Mouse (Mus musculus): ENCODE results near the gene AY761184. TPM values are rescaled to one million over a fixed set of nuclear protein-coding genes. Genes with fewer than 3 reads are reported as not detected.
"Not testable (repeated sequence)": the region's sequence is repeated elsewhere in the genome, so short reads cannot be mapped to it uniquely, and the experiment has no call there.

AY761184 gene
- not detected in 2 replicates for polyA plus RNA-seq (2015; fragmentation: Nextera tagmentation; extraction: Ambion mirVana)

- not testable (repeated sequence) for H3K9ac ChIP-seq; H3K27ac ChIP-seq; H3K4me2 ChIP-seq; H3K27me3 ChIP-seq; ATAC-seq; H3K4me3 ChIP-seq; H3K4me1 ChIP-seq; H3K9me3 ChIP-seq (replicated peaks); H3K36me3 ChIP-seq (ENCODE audit: poor library complexity, severe bottlenecking)
- 80% methylated on average over 2 of the region's 2 CpGs for WGBS
Measured at GRCm38 (mm10) chr8:21703545-21703944, at the start of gene AY761184. TSS of gene AY761184 (minus strand) at chr8:21703645.

GRCm38 (mm10) chr8:21665497-21665896, 37.9 kb downstream of the AY761184 start, which contains the start of gene Defa34:
TSS of gene Defa34 (plus strand) at chr8:21665797.
- H3K27me3 ChIP-seq; H3K27ac ChIP-seq; H3K9ac ChIP-seq; ATAC-seq; H3K9me3 ChIP-seq (replicated peaks); H3K4me2 ChIP-seq; H3K36me3 ChIP-seq (ENCODE audit: poor library complexity, severe bottlenecking); H3K4me3 ChIP-seq; H3K4me1 ChIP-seq: not testable (repeated sequence)
- 70% methylated on average over 1 of the region's 1 CpGs for WGBS

- not testable (repeated sequence) for H3K9ac ChIP-seq; H3K27ac ChIP-seq; H3K4me2 ChIP-seq; H3K4me3 ChIP-seq; ATAC-seq; H3K36me3 ChIP-seq (ENCODE audit: poor library complexity, severe bottlenecking); H3K27me3 ChIP-seq; H3K4me1 ChIP-seq; H3K9me3 ChIP-seq (replicated peaks)
- WGBS = no CpG with 5 or more reads among the region's 2 CpGs
Measured at GRCm38 (mm10) chr8:21655480-21655879, 48.0 kb downstream of the AY761184 start, which contains the start of gene Defa17. TSS of gene Defa17 (plus strand) at chr8:21655780.

Other genes starting within 250 kb of the AY761184 start
- not detected in 2 replicates for gene Gm7849, start 247.1 kb downstream of the AY761184 start, polyA plus RNA-seq (2015; fragmentation: Nextera tagmentation; extraction: Ambion mirVana)
- not detected in 2 replicates for gene Defa20, start 194.4 kb downstream of the AY761184 start, polyA plus RNA-seq (2015; fragmentation: Nextera tagmentation; extraction: Ambion mirVana)
- gene Defa32, start 174.6 kb downstream of the AY761184 start, polyA plus RNA-seq (2015; fragmentation: Nextera tagmentation; extraction: Ambion mirVana) = not detected in 2 replicates
- gene Defa37, start 138.3 kb downstream of the AY761184 start, polyA plus RNA-seq (2015; fragmentation: Nextera tagmentation; extraction: Ambion mirVana) = not detected in 2 replicates
- not detected in 2 replicates for gene Defa28, start 120.6 kb downstream of the AY761184 start, polyA plus RNA-seq (2015; fragmentation: Nextera tagmentation; extraction: Ambion mirVana)
- gene Gm7861, start 109.1 kb downstream of the AY761184 start, polyA plus RNA-seq (2015; fragmentation: Nextera tagmentation; extraction: Ambion mirVana) = not detected in 2 replicates
- gene Defa26, start 85.5 kb downstream of the AY761184 start, polyA plus RNA-seq (2015; fragmentation: Nextera tagmentation; extraction: Ambion mirVana) = not detected in 2 replicates
- gene Defa17, start 47.9 kb downstream of the AY761184 start, polyA plus RNA-seq (2015; fragmentation: Nextera tagmentation; extraction: Ambion mirVana) = not detected in 2 replicates
- not detected in 2 replicates for gene Defa34, start 37.8 kb downstream of the AY761184 start, polyA plus RNA-seq (2015; fragmentation: Nextera tagmentation; extraction: Ambion mirVana)
- not detected in 2 replicates for gene Defa24, start 30.8 kb upstream of the AY761184 start, polyA plus RNA-seq (2015; fragmentation: Nextera tagmentation; extraction: Ambion mirVana)
- gene Defb50, start 119.9 kb upstream of the AY761184 start, polyA plus RNA-seq (2015; fragmentation: Nextera tagmentation; extraction: Ambion mirVana) = not detected in 2 replicates
- not detected in 2 replicates for gene Defb2, start 136.3 kb upstream of the AY761184 start, polyA plus RNA-seq (2015; fragmentation: Nextera tagmentation; extraction: Ambion mirVana)
- not detected in 2 replicates for gene Defb10, start 155.3 kb upstream of the AY761184 start, polyA plus RNA-seq (2015; fragmentation: Nextera tagmentation; extraction: Ambion mirVana)
- not detected in 2 replicates for gene Defb9, start 181.8 kb upstream of the AY761184 start, polyA plus RNA-seq (2015; fragmentation: Nextera tagmentation; extraction: Ambion mirVana)
- 3.2 and 3.4 TPM in 2 replicates for gene Defb11, start 202.8 kb upstream of the AY761184 start, polyA plus RNA-seq (2015; fragmentation: Nextera tagmentation; extraction: Ambion mirVana)
- gene Defb15, start 229.1 kb upstream of the AY761184 start, polyA plus RNA-seq (2015; fragmentation: Nextera tagmentation; extraction: Ambion mirVana) = not detected in 2 replicates
- gene Defb35, start 234.7 kb upstream of the AY761184 start, polyA plus RNA-seq (2015; fragmentation: Nextera tagmentation; extraction: Ambion mirVana) = not detected in 2 replicates
- not detected in 2 replicates for gene Defb13, start 243.1 kb upstream of the AY761184 start, polyA plus RNA-seq (2015; fragmentation: Nextera tagmentation; extraction: Ambion mirVana)